Mouse (Mus musculus) lung, embryonic 14.5 days (tissue): ENCODE results near the gene Cda. TPM values are rescaled to one million over a fixed set of nuclear protein-coding genes. Genes with fewer than 3 reads are reported as not detected.

Experiments
- ATAC-seq: fragments of 200-750 bp; cut with Nextera tagmentation; 2 replicates; pipeline ENCODE4 v1.8.0; 2017; ENCODE audit warnings: mild to moderate bottlenecking, moderate TSS enrichment, moderate library complexity; ENCODE audit not compliant: insufficient read depth
- DNase-seq: peaks from one replicate; pipeline ENCODE4 v3.0.0-alpha.2; 2015
- H3K27ac ChIP-seq: fragments of 300-500 bp; sonication (generic); 2 replicates; pipeline ENCODE4 v1.5.1; 2014; ENCODE audit warnings: low read depth, mild to moderate bottlenecking, moderate library complexity
- H3K27me3 ChIP-seq: fragments of 300-500 bp; sonication (generic); 2 replicates; pipeline ENCODE4 v1.6.1; 2014; ENCODE audit warnings: low read length, control low read depth; ENCODE audit not compliant: insufficient read depth
- H3K36me3 ChIP-seq: fragments of 300-500 bp; sonication (generic); 2 replicates; pipeline ENCODE4 v1.6.1; 2014; ENCODE audit warnings: control low read depth; ENCODE audit not compliant: insufficient read depth
- H3K4me1 ChIP-seq: fragments of 300-500 bp; sonication (generic); 2 replicates; pipeline ENCODE4 v1.6.1; 2014; ENCODE audit warnings: antibody characterized with exemption, control low read depth; ENCODE audit not compliant: insufficient read depth
- H3K4me2 ChIP-seq: fragments of 300-500 bp; sonication (generic); 2 replicates; pipeline ENCODE4 v1.6.1; 2014; ENCODE audit warnings: mild to moderate bottlenecking
- H3K4me3 ChIP-seq: fragments of 300-500 bp; sonication (generic); 2 replicates; pipeline ENCODE4 v1.5.1; 2014; ENCODE audit warnings: low read depth, low read length
- H3K9ac ChIP-seq: fragments of 300-500 bp; sonication (generic); 2 replicates; pipeline ENCODE4 v1.6.1; 2014
- H3K9me3 ChIP-seq: fragments of 300-500 bp; sonication (generic); 2 replicates; pipeline ENCODE4 v1.6.1; 2016; ENCODE audit warnings: low read depth, low read length, control low read depth
- CTCF ChIP-seq: IDR thresholded peaks from 2 replicates; pipeline ENCODE4 v1.5.1; 2016; ENCODE audit warnings: antibody characterized with exemption, low read depth
- WGBS: fragments of 180-500 bp; shearing (Covaris S2); extraction: QIAGEN DNeasy Blood & Tissue Kit; methylation state at CpG from one replicate; pipeline ENCODE4 v1.1.7; 2014; 5-methylcytosine and 5-hydroxymethylcytosine counted together
- polyA plus RNA-seq: library from polyadenylated mRNA; unstranded; fragments of >200 nt; fragmentation: Nextera tagmentation; extraction: Ambion mirVana; gene quantifications from 2 replicates; pipeline ENCODE4 v1.2.1, GENCODE M21; 2014

Gene Cda
- polyA plus RNA-seq, 1 experiment from 2014 or later = 24.1 TPM

GRCm38 (mm10) chr4:138368498-138369260 is 887 bp upstream of the Cda start:
- peaks cover 6% of the 10 kb centered on the region; the same call in 1 of the 2 replicates for H3K4me1 ChIP-seq
- DNase-seq = peak; percentile 34

DNA sequence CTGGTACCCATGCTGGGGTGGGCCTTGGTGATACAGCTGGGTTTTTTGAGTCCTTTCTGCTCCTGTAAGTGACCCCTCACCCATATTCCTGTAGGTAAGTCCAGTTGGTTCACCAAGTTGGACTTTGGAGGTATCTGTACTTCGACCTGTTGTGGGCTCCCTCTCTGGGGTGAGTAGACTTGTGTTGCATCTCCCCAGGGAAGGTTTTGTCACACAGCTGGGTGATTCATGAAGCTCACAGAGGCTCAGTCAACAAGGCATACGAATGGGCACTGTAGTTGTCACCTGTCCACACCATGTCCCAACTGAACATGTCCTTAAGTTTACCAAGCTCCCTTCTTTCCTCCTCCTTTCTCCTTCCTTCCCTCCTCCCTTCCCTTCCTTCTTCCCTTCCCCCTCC is 1.2 kb downstream of the Cda start:
- no peak overlapping the region for H3K4me2 ChIP-seq

More at GRCm38 (mm10) chr4:138368498-138369260, 887 bp upstream of the Cda start:
- no peak overlapping the region for H3K4me3 ChIP-seq
- 72% methylated on average over 12 of the region's 12 CpGs for WGBS
- no peak overlapping the region for H3K9ac ChIP-seq
- H3K27ac ChIP-seq = no peak overlapping the region; the same call in 1 of the 2 replicates
- H3K27me3 ChIP-seq = no peaks in the 10 kb centered on the region
- no peaks in the 10 kb centered on the region for H3K36me3 ChIP-seq
- no peak for TF ChIP-seq CTCF
- peak; percentile 35; the same call in 1 of the 2 replicates for ATAC-seq
- peak overlapping the region; percentile 69 for H3K4me2 ChIP-seq
- no peaks in the 10 kb centered on the region for H3K9me3 ChIP-seq

GRCm38 (mm10) chr4:138363511-138363910 is 4.3 kb downstream of the Cda start:
- Histone ChIP-seq H3K9me3 (no peaks in the 10 kb centered on the region), H3K36me3 (no peaks in the 10 kb centered on the region), H3K4me1 (peaks cover 6% of the 10 kb centered on the region; the same call in 1 of the 2 replicates), H3K27ac (no peak overlapping the region), H3K9ac (no peak overlapping the region), H3K4me3 (no peak overlapping the region), H3K4me2 (no peak overlapping the region), H3K27me3 (no peaks in the 10 kb centered on the region)
- WGBS = 57% methylated on average over 5 of the region's 5 CpGs
- TF ChIP-seq CTCF = no peak
- DNase-seq = no peak
- ATAC-seq = no peak

More for the DNA sequence above, 1.2 kb downstream of the Cda start:
- ATAC-seq (no peak), DNase-seq (no peak)
- Histone ChIP-seq H3K36me3 (no peaks in the 10 kb centered on the region), H3K27me3 (no peaks in the 10 kb centered on the region), H3K4me3 (no peak overlapping the region), H3K4me1 (peaks cover 6% of the 10 kb centered on the region; the same call in 1 of the 2 replicates), H3K9ac (no peak overlapping the region), H3K9me3 (no peaks in the 10 kb centered on the region), H3K27ac (no peak overlapping the region)
- WGBS = 76% methylated on average over 2 of the region's 2 CpGs
- no peak for TF ChIP-seq CTCF

- WGBS = 81% methylated on average over 7 of the region's 7 CpGs
- ATAC-seq = no peak
- Histone ChIP-seq H3K27ac (no peak overlapping the region), H3K9ac (no peak overlapping the region), H3K4me2 (no peak overlapping the region), H3K4me3 (no peak overlapping the region), H3K36me3 (no peaks in the 10 kb centered on the region), H3K9me3 (no peaks in the 10 kb centered on the region), H3K4me1 (peaks cover 2% of the 10 kb centered on the region; the same call in 1 of the 2 replicates), H3K27me3 (no peaks in the 10 kb centered on the region)
- no peak for TF ChIP-seq CTCF
- no peak for DNase-seq
Observed at GRCm38 (mm10) chr4:138362883-138363282, 4.9 kb downstream of the Cda start.

- H3K36me3 ChIP-seq = no peaks in the 10 kb centered on the region
- H3K4me2 ChIP-seq = no peak overlapping the region
- no peaks in the 10 kb centered on the region for H3K27me3 ChIP-seq
- ATAC-seq (no peak), DNase-seq (no peak)
- no peak overlapping the region for H3K9ac ChIP-seq
- no peak overlapping the region for H3K4me3 ChIP-seq
- 9% methylated on average over 11 of the region's 11 CpGs for WGBS
- H3K27ac ChIP-seq = no peak overlapping the region
- H3K9me3 ChIP-seq = no peaks in the 10 kb centered on the region
- TF ChIP-seq CTCF = no peak
- no peaks in the 10 kb centered on the region for H3K4me1 ChIP-seq
Observed at GRCm38 (mm10) chr4:138361370-138361821, 6.4 kb downstream of the Cda start.

GRCm38 (mm10) chr4:138358176-138358575 is 9.6 kb downstream of the Cda start:
- ATAC-seq = no peak
- no peaks in the 10 kb centered on the region for H3K9me3 ChIP-seq
- H3K27me3 ChIP-seq = no peaks in the 10 kb centered on the region
- no peak overlapping the region for H3K4me2 ChIP-seq
- no peak overlapping the region for H3K4me3 ChIP-seq
- no peaks in the 10 kb centered on the region for H3K4me1 ChIP-seq
- H3K36me3 ChIP-seq = no peaks in the 10 kb centered on the region
- H3K9ac ChIP-seq = no peak overlapping the region
- no peak for DNase-seq
- 72% methylated on average over 3 of the region's 3 CpGs for WGBS
- no peak for TF ChIP-seq CTCF
- H3K27ac ChIP-seq = no peak overlapping the region

GRCm38 (mm10) chr4:138356551-138356950 is 11.2 kb downstream of the Cda start:
- Histone ChIP-seq H3K27me3 (no peaks in the 10 kb centered on the region), H3K27ac (no peak overlapping the region), H3K4me3 (no peak overlapping the region), H3K9me3 (no peaks in the 10 kb centered on the region), H3K4me2 (no peak overlapping the region), H3K36me3 (no peaks in the 10 kb centered on the region), H3K9ac (no peak overlapping the region), H3K4me1 (no peaks in the 10 kb centered on the region)
- TF ChIP-seq CTCF = no peak
- no peak for ATAC-seq
- WGBS = 84% methylated on average over 12 of the region's 12 CpGs
- no peak for DNase-seq
